Mouse (Mus musculus) neural tube, postnatal 0 days (tissue): Measurements from ENCODE around the gene Ankrd36. TPM values are rescaled to one million over a fixed set of nuclear protein-coding genes. Genes with fewer than 3 reads are reported as not detected.

Experiments used
- polyA plus RNA-seq: library from polyadenylated mRNA; unstranded; fragments of >200 nt; fragmentation: Nextera tagmentation; extraction: Ambion mirVana; gene quantifications from 2 replicates; pipeline ENCODE4 v1.2.1, GENCODE M21; 2015

Gene Ankrd36
- 0.27 TPM in 1 of 2 replicates, not detected in the other for polyA plus RNA-seq

GRCm38 (mm10) chr11:5569474-5569873 is at the start of gene Ankrd36:
TSS of gene Ankrd36 (plus strand) at chr11:5569684.

GRCm38 (mm10) chr11:5520412-5521265 is 48.8 kb upstream of the Ankrd36 start, which contains the start of gene Xbp1:
TSS of gene Xbp1 (plus strand) at chr11:5520659.

GRCm38 (mm10) chr11:5541799-5542481 is 27.5 kb upstream of the Ankrd36 start, which contains the start of gene Ccdc117:
TSS of gene Ccdc117 (minus strand) at chr11:5542187.

DNA sequence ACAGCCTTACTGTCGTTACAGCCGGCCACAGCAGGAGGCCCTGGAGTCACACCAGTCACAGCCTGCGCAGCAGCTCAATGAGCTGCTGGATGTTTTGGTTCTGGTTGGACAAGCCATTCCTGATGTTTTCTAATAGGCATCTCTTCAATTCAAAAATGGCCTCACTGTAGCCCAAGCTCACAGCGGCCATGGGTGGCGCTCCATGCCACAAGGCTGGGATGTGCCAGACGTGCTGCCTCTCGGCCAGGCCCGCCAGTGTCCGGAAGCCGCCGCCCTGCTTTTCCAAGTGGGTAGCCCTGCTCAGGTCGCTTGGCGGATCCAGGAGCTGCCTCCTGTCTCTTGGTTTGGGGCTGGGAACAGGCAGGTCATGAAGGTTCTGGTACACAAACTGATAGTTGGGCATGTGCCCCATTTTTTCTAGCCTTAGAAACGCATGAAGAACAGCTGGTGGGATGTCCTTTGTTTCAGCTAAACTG is 146.2 kb downstream of the Ankrd36 start, which contains the start of gene Mrps24:
Gene Mrps24, minus strand, starts transcription at position 51 of the 476 bp plus-strand sequence.

Other genes starting within 250 kb of the Ankrd36 start
- 9.4 and 9.6 TPM in 2 replicates for gene Znrf3, start 124.8 kb upstream of the Ankrd36 start, polyA plus RNA-seq
- 112 and 117 TPM in 2 replicates for gene Xbp1, start 49.0 kb upstream of the Ankrd36 start, polyA plus RNA-seq
- 6.5 and 7.3 TPM in 2 replicates for gene Ccdc117, start 27.5 kb upstream of the Ankrd36 start, polyA plus RNA-seq
- 256 and 264 TPM in 2 replicates for gene Mrps24, start 146.0 kb downstream of the Ankrd36 start, polyA plus RNA-seq
- gene Urgcp, start 192.7 kb downstream of the Ankrd36 start, polyA plus RNA-seq = 29.6 and 30.7 TPM in 2 replicates
- 107 and 120 TPM in 2 replicates for gene Dbnl, start 218.8 kb downstream of the Ankrd36 start, polyA plus RNA-seq
- gene Pgam2, start 234.0 kb downstream of the Ankrd36 start, polyA plus RNA-seq = 2.8 and 2.9 TPM in 2 replicates